Mouse (Mus musculus): ENCODE measurements around the gene Tbk1.

DNA sequence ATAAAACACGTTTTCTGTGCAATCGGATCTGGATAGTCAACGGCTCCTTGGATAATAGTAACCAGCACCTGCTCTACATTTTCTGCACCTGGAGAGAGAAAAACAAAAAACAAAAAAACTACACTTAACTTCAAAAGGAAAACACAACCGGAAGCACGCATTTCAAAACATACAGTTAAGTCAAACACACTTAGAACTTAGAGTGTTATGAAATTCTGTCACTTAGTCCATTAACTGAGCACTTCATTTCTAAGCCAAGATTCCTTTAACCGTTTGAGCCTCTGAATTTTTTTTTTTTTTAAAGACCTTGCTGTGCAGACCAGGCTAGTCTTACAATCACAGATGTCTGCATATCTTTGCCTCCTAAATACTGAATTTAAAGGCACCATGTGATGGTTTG, 14.7 kb upstream of the Tbk1 start:
- TF ChIP-seq GATA1 (IDR thresholded peaks at IDR 0.05; ENCODE audit: low read length) (no peak), TAL1 (IDR thresholded peaks at IDR 0.05; ENCODE audit: low read length) (no peak)
